Mouse (Mus musculus): ENCODE measurements at regions not wholly inside any gene's neighbourhood (a gene's known extent, or its start where the extent isn't known, plus 50 kb on each side); places are given as distances from the start of the nearest gene placed in this dataset.

GRCm38 (mm10) chr3:138653549-138654246, 88.3 kb upstream of the Tspan5 start:
- H3K4me2 ChIP-seq (replicated peaks; ENCODE audit: low read depth, low read length) = no peak overlapping the region
- no peak overlapping the region for H3K4me3 ChIP-seq (ENCODE audit: low read length)
- no peak overlapping the region for H3K27ac ChIP-seq (ENCODE audit: low read depth, low read length)
- no peaks in the 10 kb centered on the region for H3K27me3 ChIP-seq (ENCODE audit: control insufficient read depth, insufficient read depth, low read length)
- no peak for ATAC-seq (ENCODE audit: low FRiP score, low TSS enrichment)
- H3K36me3 ChIP-seq (ENCODE audit: control insufficient read depth, insufficient read depth, low read length) = no peaks in the 10 kb centered on the region
- no peak overlapping the region for H3K9ac ChIP-seq (ENCODE audit: low read depth, low read length)
- WGBS = 81% methylated on average over 13 of the region's 13 CpGs
- 0 out of 2 replicates have a peak, but pooled peaks cover 3% of the 10 kb centered on the region for H3K4me1 ChIP-seq (ENCODE audit: control insufficient read depth, insufficient read depth, low read length)
- H3K9me3 ChIP-seq (ENCODE audit: control insufficient read depth, low read length) = peaks cover 4% of the 10 kb centered on the region; the same call in 1 of the 2 replicates

GRCm38 (mm10) chr3:138654610-138655371, 87.2 kb upstream of the Tspan5 start:
- Histone ChIP-seq H3K4me3 (ENCODE audit: low read length) (no peak overlapping the region), H3K27ac (ENCODE audit: low read depth, low read length) (no peak overlapping the region), H3K4me2 (replicated peaks; ENCODE audit: low read depth, low read length) (no peak overlapping the region), H3K4me1 (ENCODE audit: control insufficient read depth, insufficient read depth, low read length) (0 out of 2 replicates have a peak, but pooled peaks cover 3% of the 10 kb centered on the region), H3K36me3 (ENCODE audit: control insufficient read depth, insufficient read depth, low read length) (no peaks in the 10 kb centered on the region), H3K27me3 (ENCODE audit: control insufficient read depth, insufficient read depth, low read length) (no peaks in the 10 kb centered on the region), H3K9ac (ENCODE audit: low read depth, low read length) (no peak overlapping the region), H3K9me3 (ENCODE audit: control insufficient read depth, low read length) (peaks cover 4% of the 10 kb centered on the region; the same call in 1 of the 2 replicates)
- ATAC-seq (ENCODE audit: low FRiP score, low TSS enrichment) = peak; percentile 32; the same call in 1 of the 2 replicates
- 69% methylated on average over 16 of the region's 16 CpGs for WGBS

GRCm38 (mm10) chr3:138655479-138655878, 86.5 kb upstream of the Tspan5 start:
- Histone ChIP-seq H3K9ac (ENCODE audit: low read depth, low read length) (no peak overlapping the region), H3K27ac (ENCODE audit: low read depth, low read length) (no peak overlapping the region), H3K4me2 (replicated peaks; ENCODE audit: low read depth, low read length) (no peak overlapping the region), H3K9me3 (ENCODE audit: control insufficient read depth, low read length) (peaks cover 4% of the 10 kb centered on the region; the same call in 1 of the 2 replicates), H3K27me3 (ENCODE audit: control insufficient read depth, insufficient read depth, low read length) (no peaks in the 10 kb centered on the region), H3K4me3 (ENCODE audit: low read length) (no peak overlapping the region), H3K36me3 (ENCODE audit: control insufficient read depth, insufficient read depth, low read length) (no peaks in the 10 kb centered on the region), H3K4me1 (ENCODE audit: control insufficient read depth, insufficient read depth, low read length) (0 out of 2 replicates have a peak, but pooled peaks cover 3% of the 10 kb centered on the region)
- no peak for ATAC-seq (ENCODE audit: low FRiP score, low TSS enrichment)
- WGBS = 73% methylated on average over 3 of the region's 3 CpGs

GRCm38 (mm10) chr3:138662625-138663024, 79.4 kb upstream of the Tspan5 start:
- Histone ChIP-seq H3K27me3 (ENCODE audit: control insufficient read depth, insufficient read depth, low read length) (no peaks in the 10 kb centered on the region), H3K9ac (ENCODE audit: low read depth, low read length) (no peak overlapping the region), H3K4me2 (replicated peaks; ENCODE audit: low read depth, low read length) (no peak overlapping the region), H3K4me1 (ENCODE audit: control insufficient read depth, insufficient read depth, low read length) (no peaks in the 10 kb centered on the region), H3K4me3 (ENCODE audit: low read length) (no peak overlapping the region), H3K36me3 (ENCODE audit: control insufficient read depth, insufficient read depth, low read length) (no peaks in the 10 kb centered on the region), H3K9me3 (ENCODE audit: control insufficient read depth, low read length) (peaks cover 6% of the 10 kb centered on the region; the same call in 1 of the 2 replicates), H3K27ac (ENCODE audit: low read depth, low read length) (no peak overlapping the region)
- 98% methylated on average over 2 of the region's 2 CpGs for WGBS
- no peak for ATAC-seq (ENCODE audit: low FRiP score, low TSS enrichment)

- H3K36me3 ChIP-seq (ENCODE audit: control insufficient read depth, insufficient read depth, low read length) = no peaks in the 10 kb centered on the region
- no peak overlapping the region for H3K9ac ChIP-seq (ENCODE audit: low read depth, low read length)
- 84% methylated on average over 14 of the region's 14 CpGs for WGBS
- no peak overlapping the region for H3K27ac ChIP-seq (ENCODE audit: low read depth, low read length)
- ATAC-seq (ENCODE audit: low FRiP score, low TSS enrichment) = no peak
- H3K4me2 ChIP-seq (replicated peaks; ENCODE audit: low read depth, low read length) = no peak overlapping the region
- no peaks in the 10 kb centered on the region for H3K27me3 ChIP-seq (ENCODE audit: control insufficient read depth, insufficient read depth, low read length)
- H3K4me1 ChIP-seq (ENCODE audit: control insufficient read depth, insufficient read depth, low read length) = no peaks in the 10 kb centered on the region
- H3K9me3 ChIP-seq (ENCODE audit: control insufficient read depth, low read length) = peaks cover 6% of the 10 kb centered on the region; the same call in 1 of the 2 replicates
- no peak overlapping the region for H3K4me3 ChIP-seq (ENCODE audit: low read length)
These were observed 73.5 kb upstream of the Tspan5 start for GRCm38 (mm10) chr3:138668394-138669092.

GRCm38 (mm10) chr3:138675881-138676280, 66.1 kb upstream of the Tspan5 start:
- H3K27me3 ChIP-seq (ENCODE audit: control insufficient read depth, insufficient read depth, low read length) = no peaks in the 10 kb centered on the region
- no peak overlapping the region for H3K27ac ChIP-seq (ENCODE audit: low read depth, low read length)
- WGBS = 69% methylated on average over 2 of the region's 2 CpGs
- H3K4me3 ChIP-seq (ENCODE audit: low read length) = no peak overlapping the region
- H3K4me2 ChIP-seq (replicated peaks; ENCODE audit: low read depth, low read length) = no peak overlapping the region
- ATAC-seq (ENCODE audit: low FRiP score, low TSS enrichment) = no peak
- H3K4me1 ChIP-seq (ENCODE audit: control insufficient read depth, insufficient read depth, low read length) = no peaks in the 10 kb centered on the region
- no peaks in the 10 kb centered on the region for H3K36me3 ChIP-seq (ENCODE audit: control insufficient read depth, insufficient read depth, low read length)
- no peak overlapping the region for H3K9ac ChIP-seq (ENCODE audit: low read depth, low read length)
- no peaks in the 10 kb centered on the region for H3K9me3 ChIP-seq (ENCODE audit: control insufficient read depth, low read length)

- no peak for ATAC-seq (ENCODE audit: low FRiP score, low TSS enrichment)
- Histone ChIP-seq H3K27ac (ENCODE audit: low read depth, low read length) (no peak overlapping the region), H3K4me2 (replicated peaks; ENCODE audit: low read depth, low read length) (no peak overlapping the region), H3K9ac (ENCODE audit: low read depth, low read length) (no peak overlapping the region), H3K36me3 (ENCODE audit: control insufficient read depth, insufficient read depth, low read length) (no peaks in the 10 kb centered on the region), H3K4me3 (ENCODE audit: low read length) (no peak overlapping the region), H3K4me1 (ENCODE audit: control insufficient read depth, insufficient read depth, low read length) (no peaks in the 10 kb centered on the region), H3K9me3 (ENCODE audit: control insufficient read depth, low read length) (no peaks in the 10 kb centered on the region), H3K27me3 (ENCODE audit: control insufficient read depth, insufficient read depth, low read length) (no peaks in the 10 kb centered on the region)
- 79% methylated on average over 4 of the region's 4 CpGs for WGBS
These were observed 63.6 kb upstream of the Tspan5 start for GRCm38 (mm10) chr3:138678351-138678750.

GRCm38 (mm10) chr3:138686636-138687230, 55.3 kb upstream of the Tspan5 start:
- no peaks in the 10 kb centered on the region for H3K27me3 ChIP-seq (ENCODE audit: control insufficient read depth, insufficient read depth, low read length)
- no peaks in the 10 kb centered on the region for H3K4me1 ChIP-seq (ENCODE audit: control insufficient read depth, insufficient read depth, low read length)
- H3K9ac ChIP-seq (ENCODE audit: low read depth, low read length) = no peak overlapping the region
- ATAC-seq (ENCODE audit: low FRiP score, low TSS enrichment) = no peak
- no peaks in the 10 kb centered on the region for H3K9me3 ChIP-seq (ENCODE audit: control insufficient read depth, low read length)
- whole genome bisulfite sequencing = 64% methylated on average over 11 of the region's 11 CpGs
- H3K27ac ChIP-seq (ENCODE audit: low read depth, low read length) = no peak overlapping the region
- H3K4me3 ChIP-seq (ENCODE audit: low read length) = no peak overlapping the region
- no peak overlapping the region for H3K4me2 ChIP-seq (replicated peaks; ENCODE audit: low read depth, low read length)
- H3K36me3 ChIP-seq (ENCODE audit: control insufficient read depth, insufficient read depth, low read length) = no peaks in the 10 kb centered on the region

Data from kidney, embryonic 14.5 days (tissue).